Mouse (Mus musculus): ENCODE measurements around the gene Dhrs3. TPM values are rescaled to one million over a fixed set of nuclear protein-coding genes. Genes with fewer than 3 reads are reported as not detected.

Gene Dhrs3
- total RNA-seq, 2 experiments from 2014 or later: 40.6 to 50.7 TPM

GRCm38 (mm10) chr4:144898036-144898649 lies 5.5 kb downstream of the Dhrs3 start:
- peak; percentile 67 for DNase-seq

GRCm38 (mm10) chr4:144898737-144899136 lies 6.1 kb downstream of the Dhrs3 start:
- DNase-seq: no peak

GRCm38 (mm10) chr4:144901561-144902111 lies 9.0 kb downstream of the Dhrs3 start:
- no peak for DNase-seq

- no peak for DNase-seq
Observed at GRCm38 (mm10) chr4:144903088-144903487, 10.5 kb downstream of the Dhrs3 start.

GRCm38 (mm10) chr4:144903932-144904331 lies 11.3 kb downstream of the Dhrs3 start:
- DNase-seq: peak; percentile 41

GRCm38 (mm10) chr4:144905128-144905527 lies 12.5 kb downstream of the Dhrs3 start:
- DNase-seq: no peak

- peak; percentile 65 for DNase-seq
Observed at GRCm38 (mm10) chr4:144906001-144906889, 13.6 kb downstream of the Dhrs3 start.

GRCm38 (mm10) chr4:144906978-144907703 lies 14.5 kb downstream of the Dhrs3 start:
- DNase-seq: no peak

GRCm38 (mm10) chr4:144908825-144909224 lies 16.2 kb downstream of the Dhrs3 start:
- DNase-seq: no peak

GRCm38 (mm10) chr4:144910281-144910680 lies 17.7 kb downstream of the Dhrs3 start:
- DNase-seq: no peak

GRCm38 (mm10) chr4:144913298-144914152 lies 20.9 kb downstream of the Dhrs3 start:
- DNase-seq: no peak

- no peak for DNase-seq
Observed at GRCm38 (mm10) chr4:144916520-144916919, 23.9 kb downstream of the Dhrs3 start.

GRCm38 (mm10) chr4:144917101-144917500 lies 24.5 kb downstream of the Dhrs3 start:
- DNase-seq: no peak

- DNase-seq: no peak
Observed at GRCm38 (mm10) chr4:144918501-144918900, 25.9 kb downstream of the Dhrs3 start.

GRCm38 (mm10) chr4:144928693-144929436 lies 36.2 kb downstream of the Dhrs3 start:
- DNase-seq: no peak

- DNase-seq: peak; percentile 80
Observed at GRCm38 (mm10) chr4:144929811-144930221, 37.2 kb downstream of the Dhrs3 start.

- DNase-seq: peak; percentile 91
Observed at GRCm38 (mm10) chr4:144930366-144930765, 37.7 kb downstream of the Dhrs3 start.

- DNase-seq: no peak
Observed at GRCm38 (mm10) chr4:144931167-144931566, 38.5 kb downstream of the Dhrs3 start.

GRCm38 (mm10) chr4:144934501-144934900 lies 41.9 kb downstream of the Dhrs3 start:
- DNase-seq: no peak

GRCm38 (mm10) chr4:144936563-144937154 lies 44.0 kb downstream of the Dhrs3 start:
- DNase-seq: no peak
